Mouse (Mus musculus) cortical plate, adult 2 months (tissue): ENCODE measurements around the gene Arhgef17.

Experiments used
- CTCF ChIP-seq: fragments of 200-500 bp; IDR thresholded peaks from 2 replicates; pipeline ENCODE4 v1.5.1; 2011; ENCODE audit warnings: mild to moderate bottlenecking, control low read depth, low read length; ENCODE audit not compliant: insufficient read depth; ENCODE audit errors: extremely low read depth
- POLR2A ChIP-seq: fragments of 200-500 bp; IDR thresholded peaks from 2 replicates; pipeline ENCODE4 v1.6.1; 2011; ENCODE audit warnings: mild to moderate bottlenecking, low read length, control low read depth; ENCODE audit not compliant: insufficient read depth; ENCODE audit errors: extremely low read depth

- TF ChIP-seq POLR2A, result no peak
- no peak for TF ChIP-seq CTCF
These were observed 23.8 kb downstream of the Arhgef17 start for GRCm38 (mm10) chr7:100908061-100908460.
